Mouse (Mus musculus) heart, embryonic 11.5 days (tissue): ENCODE results near the gene Ece2. TPM values are rescaled to one million over a fixed set of nuclear protein-coding genes. Genes with fewer than 3 reads are reported as not detected.

ENCODE experiments used
- ATAC-seq: fragments of 200-750 bp; cut with Nextera tagmentation; replicated peaks from 2 replicates; pipeline ENCODE4 v1.8.0; 2017; ENCODE audit warnings: moderate library complexity; ENCODE audit not compliant: insufficient number of reproducible peaks, low FRiP score, low TSS enrichment
- H3K27ac ChIP-seq: fragments of 300-500 bp; sonication (generic); 2 replicates; pipeline ENCODE4 v1.5.1; 2014; ENCODE audit warnings: mild to moderate bottlenecking, low read depth, low read length
- H3K27me3 ChIP-seq: fragments of 300-500 bp; sonication (generic); 2 replicates; pipeline ENCODE4 v1.6.1; 2014; ENCODE audit warnings: mild to moderate bottlenecking, low read length, mixed read lengths; ENCODE audit not compliant: control insufficient read depth, insufficient read depth
- H3K36me3 ChIP-seq: fragments of 300-500 bp; sonication (generic); 2 replicates; pipeline ENCODE4 v1.6.1; 2014; ENCODE audit warnings: mild to moderate bottlenecking, low read length, moderate library complexity, mixed read lengths; ENCODE audit not compliant: control insufficient read depth, insufficient read depth
- H3K4me1 ChIP-seq: fragments of 300-500 bp; sonication (generic); 2 replicates; pipeline ENCODE4 v1.6.1; 2014; ENCODE audit warnings: low read length; ENCODE audit not compliant: control insufficient read depth, insufficient read depth
- H3K4me2 ChIP-seq: fragments of 300-500 bp; sonication (generic); 2 replicates; pipeline ENCODE4 v1.6.1; 2014; ENCODE audit warnings: mild to moderate bottlenecking, moderate library complexity
- H3K4me3 ChIP-seq: fragments of 300-500 bp; sonication (generic); 2 replicates; pipeline ENCODE4 v1.5.1; 2014; ENCODE audit warnings: low read depth, low read length
- H3K9ac ChIP-seq: fragments of 300-500 bp; sonication (generic); 2 replicates; pipeline ENCODE4 v1.6.1; 2014; ENCODE audit warnings: mild to moderate bottlenecking, low read depth, low read length, moderate library complexity
- H3K9me3 ChIP-seq: fragments of 300-500 bp; sonication (generic); replicated peaks from 2 replicates; pipeline ENCODE4 v1.6.1; 2016; ENCODE audit warnings: low read length; ENCODE audit not compliant: control insufficient read depth
- WGBS: fragments of 180-500 bp; shearing (Covaris S2); extraction: QIAGEN DNeasy Blood & Tissue Kit; methylation state at CpG from one replicate; pipeline ENCODE4 v1.1.7; 2014; ENCODE audit not compliant: insufficient replicate concordance; 5-methylcytosine and 5-hydroxymethylcytosine counted together
- polyA plus RNA-seq: library from polyadenylated mRNA; unstranded; fragments of >200 nt; fragmentation: Nextera tagmentation; extraction: Ambion mirVana; gene quantifications from 2 replicates; pipeline ENCODE4 v1.2.1, GENCODE M21; 2014

Ece2 gene
- polyA plus RNA-seq, 1 experiment from 2014 or later: 1.6 TPM

DNA sequence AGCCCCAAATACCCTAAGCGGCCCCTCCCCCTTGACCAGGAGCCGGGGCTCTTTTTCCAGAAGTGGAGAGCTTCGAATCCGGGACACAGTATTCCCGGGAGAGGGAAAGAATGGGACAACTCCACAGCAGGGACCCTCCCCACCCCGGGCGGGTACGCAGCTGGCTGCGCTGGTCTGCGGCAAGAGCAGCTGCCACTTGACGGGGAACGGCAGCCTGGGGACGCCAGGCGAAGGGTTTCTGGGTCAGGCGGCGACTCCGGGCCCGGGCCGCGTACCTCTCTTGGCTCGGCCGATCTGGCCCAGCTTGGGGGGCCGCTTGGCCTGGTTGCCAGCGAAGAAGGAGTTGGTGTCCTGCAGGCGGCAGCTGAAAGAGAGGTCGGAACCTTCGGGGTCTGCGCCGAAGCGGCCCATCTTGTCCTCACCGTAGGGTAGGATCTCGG lies 8.9 kb upstream of the Ece2 start:
- Histone ChIP-seq H3K4me3 (peak overlapping the region; percentile 71), H3K36me3 (no peaks in the 10 kb centered on the region), H3K9me3 (no peaks in the 10 kb centered on the region), H3K4me1 (peaks cover 26% of the 10 kb centered on the region), H3K4me2 (peak overlapping the region; percentile 100), H3K9ac (peak overlapping the region; percentile 76; the same call in 1 of the 2 replicates), H3K27me3 (peaks cover 50% of the 10 kb centered on the region), H3K27ac (no peak overlapping the region)
- ATAC-seq: 0 out of 2 replicates have a peak, but pooled peaks have one; percentile 8
- under 1% methylated on average over 32 of the region's 32 CpGs for WGBS

DNA sequence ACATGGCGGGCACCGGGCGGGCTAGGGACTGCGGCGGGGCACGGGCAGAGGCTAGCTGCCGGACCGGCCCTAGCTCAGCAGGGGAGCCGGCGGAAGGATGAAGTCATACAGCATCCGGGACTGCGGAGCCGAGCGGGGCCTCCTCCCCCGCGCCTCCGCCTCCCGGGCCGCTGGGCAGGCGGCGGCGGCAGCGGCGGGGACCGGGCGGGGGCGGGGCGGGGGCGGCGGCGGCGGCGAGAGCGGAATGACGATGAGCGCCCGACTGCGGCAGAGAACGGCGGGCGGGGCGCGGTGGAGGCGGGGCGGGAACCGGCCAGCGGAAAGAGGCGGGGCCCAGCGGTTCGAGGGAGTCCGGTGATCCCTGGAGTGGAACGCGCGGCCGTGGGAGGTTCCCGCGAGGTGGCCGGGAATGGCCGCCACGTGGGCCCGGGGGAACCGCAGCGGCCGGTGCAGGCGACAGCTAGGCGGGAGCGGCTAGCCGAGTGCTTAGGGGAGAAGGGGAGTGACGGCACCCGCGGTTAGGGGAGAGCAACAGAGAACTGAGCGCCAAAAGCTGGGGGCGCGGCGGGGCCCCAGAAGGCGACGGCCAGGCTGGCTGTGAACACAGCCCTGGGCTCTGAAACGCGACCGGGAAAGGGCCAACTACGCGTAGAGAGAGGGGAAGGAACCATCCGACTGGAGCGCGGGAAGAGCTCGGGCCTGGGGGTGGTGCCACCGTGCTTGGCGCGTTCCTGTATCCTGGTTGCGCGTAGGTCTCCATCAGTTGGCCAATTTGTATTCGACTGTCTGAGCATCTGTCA lies 8.2 kb upstream of the Ece2 start, which contains the start of gene Camk2n2:
Camk2n2 (minus strand) TSS at position 97 of the 800 bp plus-strand sequence.
- WGBS: under 1% methylated on average over 84 of the region's 92 CpGs
- H3K27ac ChIP-seq: 0 out of 2 replicates have a peak within 1 kb of the TSS, but pooled peaks have one; percentile 10
- H3K4me3 ChIP-seq: peak within 1 kb of the TSS; percentile 71
- peak within 1 kb of the TSS; percentile 76 for H3K9ac ChIP-seq
- peak; percentile 52 for ATAC-seq
- peaks cover 26% of the 10 kb centered on the region for H3K4me1 ChIP-seq
- no peaks in the 10 kb centered on the region for H3K9me3 ChIP-seq
- peak within 1 kb of the TSS; percentile 100 for H3K4me2 ChIP-seq
- H3K27me3 ChIP-seq: peaks cover 50% of the 10 kb centered on the region
- H3K36me3 ChIP-seq: no peaks in the 10 kb centered on the region

DNA sequence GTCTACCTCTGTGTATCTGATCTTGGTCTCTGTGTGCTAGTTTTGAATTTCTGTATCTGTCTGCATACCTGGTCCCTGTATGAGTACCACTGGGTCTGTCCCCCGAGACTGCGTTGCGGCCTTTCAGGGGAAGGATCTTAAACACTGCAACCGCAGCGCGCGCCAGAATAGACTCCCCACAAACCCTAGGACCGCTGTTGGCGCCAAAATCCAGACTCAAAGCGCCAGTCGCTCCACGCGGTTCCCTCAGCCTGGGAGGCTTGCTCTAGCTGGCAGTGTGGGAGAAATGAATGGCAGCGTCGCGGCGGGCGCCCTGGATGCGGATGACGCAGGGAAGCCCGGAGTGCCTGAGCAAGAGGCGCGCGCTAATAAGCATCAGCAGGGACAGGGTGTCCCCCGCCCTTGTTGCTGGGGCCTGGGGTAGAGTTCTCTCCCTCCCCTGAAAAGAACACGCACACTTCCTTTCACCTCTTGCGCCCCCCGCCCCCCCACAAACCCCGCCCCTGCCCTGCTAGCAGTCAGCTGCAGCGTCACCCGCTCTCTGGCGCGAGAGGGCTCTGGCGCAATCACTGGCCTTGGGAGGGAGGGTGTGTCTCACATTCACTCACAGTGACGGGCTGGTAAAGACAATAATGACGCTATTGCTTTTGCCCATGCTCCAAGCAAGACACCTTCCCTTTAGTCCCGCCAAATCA lies 7.5 kb upstream of the Ece2 start:
- no peaks in the 10 kb centered on the region for H3K9me3 ChIP-seq
- peak; percentile 46; the same call in 1 of the 2 replicates for ATAC-seq
- peak overlapping the region; percentile 76 for H3K9ac ChIP-seq
- under 1% methylated on average over 36 of the region's 37 CpGs for WGBS
- 0 out of 2 replicates have a peak overlapping the region, but pooled peaks have one; percentile 10 for H3K27ac ChIP-seq
- no peaks in the 10 kb centered on the region for H3K36me3 ChIP-seq
- peak overlapping the region; percentile 100 for H3K4me2 ChIP-seq
- peak overlapping the region; percentile 71 for H3K4me3 ChIP-seq
- H3K27me3 ChIP-seq: peaks cover 50% of the 10 kb centered on the region
- peaks cover 26% of the 10 kb centered on the region for H3K4me1 ChIP-seq

DNA sequence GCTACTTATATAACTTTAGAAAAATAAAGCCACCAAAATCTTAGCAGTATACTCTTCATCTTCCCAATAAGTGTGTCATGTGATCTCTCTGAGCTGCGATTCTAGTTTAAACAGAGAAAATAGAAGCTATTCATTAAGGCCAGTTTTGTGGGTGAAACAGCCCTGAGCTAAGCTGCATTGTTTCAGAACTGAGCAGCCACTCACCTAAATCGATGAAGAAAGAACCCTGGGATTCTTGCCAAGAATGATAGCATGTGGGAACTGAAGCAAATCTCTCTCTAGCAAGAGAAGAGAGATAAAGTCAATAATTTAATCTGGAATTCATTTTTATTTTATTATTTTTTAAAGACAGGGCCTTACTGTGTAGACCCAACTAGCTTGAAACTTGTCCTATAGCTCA lies 6.4 kb upstream of the Ece2 start:
- H3K36me3 ChIP-seq: no peaks in the 10 kb centered on the region
- H3K27me3 ChIP-seq: peaks cover 47% of the 10 kb centered on the region

GRCm38 (mm10) chr16:20628871-20629391 lies 697 bp upstream of the Ece2 start:
- WGBS: 54% methylated on average over 11 of the region's 11 CpGs
- Histone ChIP-seq H3K9me3 (no peaks in the 10 kb centered on the region), H3K4me1 (no peaks in the 10 kb centered on the region; the same call in 1 of the 2 replicates), H3K27me3 (peaks cover 23% of the 10 kb centered on the region), H3K27ac (no peak overlapping the region), H3K36me3 (no peaks in the 10 kb centered on the region), H3K4me3 (no peak overlapping the region), H3K4me2 (no peak overlapping the region), H3K9ac (no peak overlapping the region)
- ATAC-seq: no peak

More for the DNA sequence above, 6.4 kb upstream of the Ece2 start:
- H3K4me1 ChIP-seq: peaks cover 26% of the 10 kb centered on the region
- H3K9ac ChIP-seq: no peak overlapping the region
- ATAC-seq: no peak
- WGBS: 55% methylated on average over 2 of the region's 2 CpGs
- H3K4me2 ChIP-seq: no peak overlapping the region
- H3K27ac ChIP-seq: no peak overlapping the region
- no peak overlapping the region for H3K4me3 ChIP-seq
- H3K9me3 ChIP-seq: no peaks in the 10 kb centered on the region

- Histone ChIP-seq H3K27me3 (no peaks in the 10 kb centered on the region), H3K4me3 (no peak overlapping the region), H3K9me3 (no peaks in the 10 kb centered on the region), H3K4me1 (no peaks in the 10 kb centered on the region), H3K36me3 (no peaks in the 10 kb centered on the region), H3K9ac (no peak overlapping the region), H3K27ac (no peak overlapping the region), H3K4me2 (no peak overlapping the region)
- 77% methylated on average over 8 of the region's 8 CpGs for whole genome bisulfite sequencing
- no peak for ATAC-seq
Observed at GRCm38 (mm10) chr16:20637410-20637809, 7.8 kb downstream of the Ece2 start.

GRCm38 (mm10) chr16:20638367-20638766 lies 8.7 kb downstream of the Ece2 start:
- no peaks in the 10 kb centered on the region for H3K27me3 ChIP-seq
- no peak overlapping the region for H3K4me2 ChIP-seq
- H3K4me1 ChIP-seq: no peaks in the 10 kb centered on the region
- no peak overlapping the region for H3K9ac ChIP-seq
- no peak for ATAC-seq
- H3K9me3 ChIP-seq: no peaks in the 10 kb centered on the region
- no peak overlapping the region for H3K27ac ChIP-seq
- 77% methylated on average over 8 of the region's 8 CpGs for WGBS
- no peak overlapping the region for H3K4me3 ChIP-seq
- H3K36me3 ChIP-seq: no peaks in the 10 kb centered on the region

GRCm38 (mm10) chr16:20642161-20642560 lies 12.5 kb downstream of the Ece2 start:
- no peaks in the 10 kb centered on the region; the same call in 1 of the 2 replicates for H3K27me3 ChIP-seq
- no peak overlapping the region for H3K27ac ChIP-seq
- H3K4me2 ChIP-seq: no peak overlapping the region
- H3K9ac ChIP-seq: no peak overlapping the region
- H3K4me1 ChIP-seq: no peaks in the 10 kb centered on the region
- WGBS: 4% methylated on average over 8 of the region's 8 CpGs
- no peaks in the 10 kb centered on the region for H3K36me3 ChIP-seq
- no peak overlapping the region for H3K4me3 ChIP-seq
- ATAC-seq: no peak
- no peaks in the 10 kb centered on the region for H3K9me3 ChIP-seq
